Mouse (Mus musculus): ENCODE data around the gene Gm10722. TPM values are rescaled to one million over a fixed set of nuclear protein-coding genes. Genes with fewer than 3 reads are reported as not detected.
"Not testable (repeated sequence)": the region's sequence is repeated elsewhere in the genome, so short reads cannot be mapped to it uniquely, and the experiment has no call there.

Gene Gm10722
- polyA plus RNA-seq, 1 experiment from 2014 or later = not detected

GRCm38 (mm10) chr9:3015896-3016295 is 15.2 kb downstream of the Gm10722 start:
- not testable (repeated sequence) for H3K9ac ChIP-seq

GRCm38 (mm10) chr9:3017108-3017507 is 16.4 kb downstream of the Gm10722 start, which contains the start of gene Gm10719:
Gm10719 (plus strand) TSS chr9:3017408.
- H3K27ac ChIP-seq (replicated peaks); H3K27me3 ChIP-seq; H3K36me3 ChIP-seq; H3K4me1 ChIP-seq; H3K9me3 ChIP-seq (replicated peaks); H3K4me2 ChIP-seq (replicated peaks); H3K9ac ChIP-seq; ATAC-seq (ENCODE audit: insufficient number of reproducible peaks, low FRiP score, low TSS enrichment, low read depth); H3K4me3 ChIP-seq (replicated peaks): not testable (repeated sequence)
- 44% methylated on average over 2 of the region's 9 CpGs for WGBS

More at GRCm38 (mm10) chr9:3015896-3016295, 15.2 kb downstream of the Gm10722 start:
- H3K4me3 ChIP-seq (replicated peaks); ATAC-seq (ENCODE audit: insufficient number of reproducible peaks, low FRiP score, low TSS enrichment, low read depth); H3K27me3 ChIP-seq; H3K27ac ChIP-seq (replicated peaks); H3K36me3 ChIP-seq; H3K9me3 ChIP-seq (replicated peaks); H3K4me1 ChIP-seq; H3K4me2 ChIP-seq (replicated peaks): not testable (repeated sequence)
- 76% methylated on average over 6 of the region's 6 CpGs for WGBS

GRCm38 (mm10) chr9:3018944-3019343 is 18.2 kb downstream of the Gm10722 start:
- 64% methylated on average over 9 of the region's 9 CpGs for WGBS
- H3K4me2 ChIP-seq (replicated peaks); ATAC-seq (ENCODE audit: insufficient number of reproducible peaks, low FRiP score, low TSS enrichment, low read depth); H3K9ac ChIP-seq; H3K9me3 ChIP-seq (replicated peaks); H3K27ac ChIP-seq (replicated peaks); H3K36me3 ChIP-seq; H3K27me3 ChIP-seq; H3K4me1 ChIP-seq; H3K4me3 ChIP-seq (replicated peaks): not testable (repeated sequence)

- not testable (repeated sequence) for H3K9me3 ChIP-seq (replicated peaks); H3K27me3 ChIP-seq; H3K36me3 ChIP-seq; H3K9ac ChIP-seq; H3K4me3 ChIP-seq (replicated peaks); H3K4me1 ChIP-seq; H3K27ac ChIP-seq (replicated peaks); H3K4me2 ChIP-seq (replicated peaks)
- 78% methylated on average over 17 of the region's 19 CpGs for WGBS
- peak; percentile 67; the same call in 1 of the 2 replicates for ATAC-seq (ENCODE audit: insufficient number of reproducible peaks, low FRiP score, low TSS enrichment, low read depth)
Observed at GRCm38 (mm10) chr9:3019835-3020727, 19.4 kb downstream of the Gm10722 start.

GRCm38 (mm10) chr9:3022316-3023008 is 21.7 kb downstream of the Gm10722 start:
- WGBS = 76% methylated on average over 11 of the region's 13 CpGs
- H3K27me3 ChIP-seq = not testable (repeated sequence)

GRCm38 (mm10) chr9:3023312-3023984 is 22.7 kb downstream of the Gm10722 start, which contains the start of gene Gm10718:
Gm10718 (plus strand) TSS chr9:3023547.
- H3K9ac ChIP-seq; H3K4me2 ChIP-seq (replicated peaks); H3K27ac ChIP-seq (replicated peaks); H3K9me3 ChIP-seq (replicated peaks); H3K36me3 ChIP-seq; H3K4me1 ChIP-seq; H3K4me3 ChIP-seq (replicated peaks); H3K27me3 ChIP-seq; ATAC-seq (ENCODE audit: insufficient number of reproducible peaks, low FRiP score, low TSS enrichment, low read depth): not testable (repeated sequence)
- WGBS = 76% methylated on average over 12 of the region's 13 CpGs

More at GRCm38 (mm10) chr9:3022316-3023008, 21.7 kb downstream of the Gm10722 start:
- not testable (repeated sequence) for H3K27ac ChIP-seq (replicated peaks); H3K9ac ChIP-seq; H3K9me3 ChIP-seq (replicated peaks); H3K4me2 ChIP-seq (replicated peaks); ATAC-seq (ENCODE audit: insufficient number of reproducible peaks, low FRiP score, low TSS enrichment, low read depth); H3K4me3 ChIP-seq (replicated peaks); H3K36me3 ChIP-seq; H3K4me1 ChIP-seq

- 77% methylated on average over 16 of the region's 16 CpGs for WGBS
- H3K27ac ChIP-seq (replicated peaks); H3K4me3 ChIP-seq (replicated peaks); H3K36me3 ChIP-seq; ATAC-seq (ENCODE audit: insufficient number of reproducible peaks, low FRiP score, low TSS enrichment, low read depth); H3K9ac ChIP-seq; H3K4me1 ChIP-seq; H3K27me3 ChIP-seq; H3K9me3 ChIP-seq (replicated peaks); H3K4me2 ChIP-seq (replicated peaks): not testable (repeated sequence)
Observed at GRCm38 (mm10) chr9:3023985-3024648, 23.4 kb downstream of the Gm10722 start.

GRCm38 (mm10) chr9:3024912-3025467 is 24.3 kb downstream of the Gm10722 start, which contains the start of gene Gm10717:
Gm10717 (plus strand) TSS chr9:3025417.
- H3K9ac ChIP-seq; H3K4me3 ChIP-seq (replicated peaks); H3K27me3 ChIP-seq; H3K27ac ChIP-seq (replicated peaks); H3K4me1 ChIP-seq; H3K9me3 ChIP-seq (replicated peaks); H3K36me3 ChIP-seq; H3K4me2 ChIP-seq (replicated peaks); ATAC-seq (ENCODE audit: insufficient number of reproducible peaks, low FRiP score, low TSS enrichment, low read depth): not testable (repeated sequence)
- WGBS = 71% methylated on average over 12 of the region's 12 CpGs

- H3K27me3 ChIP-seq; H3K9ac ChIP-seq; H3K4me1 ChIP-seq; H3K9me3 ChIP-seq (replicated peaks); H3K4me3 ChIP-seq (replicated peaks); H3K36me3 ChIP-seq; ATAC-seq (ENCODE audit: insufficient number of reproducible peaks, low FRiP score, low TSS enrichment, low read depth); H3K4me2 ChIP-seq (replicated peaks); H3K27ac ChIP-seq (replicated peaks): not testable (repeated sequence)
- WGBS = 72% methylated on average over 6 of the region's 6 CpGs
Observed at GRCm38 (mm10) chr9:3025653-3026052, 24.9 kb downstream of the Gm10722 start.

- not testable (repeated sequence) for H3K27me3 ChIP-seq; H3K4me2 ChIP-seq (replicated peaks); H3K4me1 ChIP-seq; H3K4me3 ChIP-seq (replicated peaks); ATAC-seq (ENCODE audit: insufficient number of reproducible peaks, low FRiP score, low TSS enrichment, low read depth); H3K9me3 ChIP-seq (replicated peaks); H3K27ac ChIP-seq (replicated peaks); H3K9ac ChIP-seq; H3K36me3 ChIP-seq
- WGBS = 73% methylated on average over 5 of the region's 5 CpGs
Observed at GRCm38 (mm10) chr9:3026136-3026535, 25.4 kb downstream of the Gm10722 start.

Data from embryonic facial prominence, embryonic 15.5 days (tissue).